Mouse (Mus musculus) neural tube, embryonic 11.5 days (tissue): ENCODE results near the gene Sppl3. TPM values are rescaled to one million over a fixed set of nuclear protein-coding genes. Genes with fewer than 3 reads are reported as not detected.

Source experiments
- ATAC-seq: fragments of 200-750 bp; cut with Nextera tagmentation; 2 replicates; pipeline ENCODE4 v1.8.0; 2017; ENCODE audit warnings: moderate number of reproducible peaks, mild to moderate bottlenecking, moderate TSS enrichment, moderate library complexity; ENCODE audit not compliant: insufficient read depth, low FRiP score, low TSS enrichment
- DNase-seq: peaks from one replicate; pipeline ENCODE4 v3.0.0-alpha.2; 2015; ENCODE audit warnings: low spot score
- H3K27ac ChIP-seq: fragments of 300-500 bp; sonication (generic); 2 replicates; pipeline ENCODE4 v1.5.1; 2014; ENCODE audit warnings: low read depth, mild to moderate bottlenecking, low read length
- H3K27me3 ChIP-seq: fragments of 300-500 bp; sonication (generic); 2 replicates; pipeline ENCODE4 v1.6.1; 2014; ENCODE audit warnings: mild to moderate bottlenecking, low read length, mixed read lengths; ENCODE audit not compliant: control insufficient read depth, insufficient read depth
- H3K36me3 ChIP-seq: fragments of 300-500 bp; sonication (generic); 2 replicates; pipeline ENCODE4 v1.6.1; 2014; ENCODE audit warnings: mild to moderate bottlenecking, low read length, moderate library complexity, mixed read lengths; ENCODE audit not compliant: control insufficient read depth, insufficient read depth
- H3K4me1 ChIP-seq: fragments of 300-500 bp; sonication (generic); 2 replicates; pipeline ENCODE4 v1.6.1; 2014; ENCODE audit warnings: low read length, mixed read lengths; ENCODE audit not compliant: control insufficient read depth, insufficient read depth
- H3K4me2 ChIP-seq: fragments of 300-500 bp; sonication (generic); 2 replicates; pipeline ENCODE4 v1.6.1; 2014; ENCODE audit warnings: low read depth, mild to moderate bottlenecking, moderate library complexity
- H3K4me3 ChIP-seq: fragments of 300-500 bp; sonication (generic); 2 replicates; pipeline ENCODE4 v1.5.1; 2014; ENCODE audit warnings: low read depth, low read length
- H3K9ac ChIP-seq: fragments of 300-500 bp; sonication (generic); 2 replicates; pipeline ENCODE4 v1.6.1; 2014; ENCODE audit warnings: mild to moderate bottlenecking, low read length
- H3K9me3 ChIP-seq: fragments of 300-500 bp; sonication (generic); 2 replicates; pipeline ENCODE4 v1.6.1; 2016; ENCODE audit warnings: low read length; ENCODE audit not compliant: control insufficient read depth
- WGBS: fragments of 180-500 bp; shearing (Covaris S2); extraction: QIAGEN DNeasy Blood & Tissue Kit; methylation state at CpG from one replicate; pipeline ENCODE4 v1.1.7; 2014; 5-methylcytosine and 5-hydroxymethylcytosine counted together
- polyA plus RNA-seq: library from polyadenylated mRNA; unstranded; fragments of >200 nt; fragmentation: Nextera tagmentation; extraction: Ambion mirVana; gene quantifications from 2 replicates; pipeline ENCODE4 v1.2.1, GENCODE M21; 2014

Gene Sppl3
- polyA plus RNA-seq, 1 experiment from 2014 or later = 45.1 TPM

DNA sequence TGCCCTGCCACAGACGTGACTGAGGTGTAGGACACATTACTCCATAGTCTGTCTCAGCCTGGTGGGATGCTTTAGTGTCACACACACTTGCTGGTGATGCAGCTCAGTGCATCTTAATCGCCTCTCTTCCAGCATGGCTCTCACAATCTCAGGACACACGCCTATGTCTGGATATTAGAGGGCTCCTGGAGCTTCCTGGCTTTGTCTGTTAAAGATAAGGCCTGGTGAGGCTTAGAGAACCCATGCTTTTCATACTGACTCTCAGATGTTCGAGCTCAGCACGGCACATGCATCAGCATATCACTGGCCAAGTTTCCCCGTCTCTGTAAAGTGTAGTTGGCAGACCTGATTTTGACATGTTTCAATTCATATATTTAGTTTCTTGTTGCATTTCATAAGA, 44.5 kb downstream of the Sppl3 start:
- no peaks in the 10 kb centered on the region for H3K36me3 ChIP-seq
- no peak overlapping the region for H3K4me2 ChIP-seq
- WGBS = 82% methylated on average over 6 of the region's 6 CpGs
- H3K9me3 ChIP-seq = no peaks in the 10 kb centered on the region
- H3K4me3 ChIP-seq = no peak overlapping the region
- ATAC-seq = no peak
- DNase-seq = no peak
- no peak overlapping the region for H3K27ac ChIP-seq
- H3K27me3 ChIP-seq = no peaks in the 10 kb centered on the region
- peaks cover 4% of the 10 kb centered on the region; the same call in 1 of the 2 replicates for H3K4me1 ChIP-seq
- H3K9ac ChIP-seq = no peak overlapping the region

DNA sequence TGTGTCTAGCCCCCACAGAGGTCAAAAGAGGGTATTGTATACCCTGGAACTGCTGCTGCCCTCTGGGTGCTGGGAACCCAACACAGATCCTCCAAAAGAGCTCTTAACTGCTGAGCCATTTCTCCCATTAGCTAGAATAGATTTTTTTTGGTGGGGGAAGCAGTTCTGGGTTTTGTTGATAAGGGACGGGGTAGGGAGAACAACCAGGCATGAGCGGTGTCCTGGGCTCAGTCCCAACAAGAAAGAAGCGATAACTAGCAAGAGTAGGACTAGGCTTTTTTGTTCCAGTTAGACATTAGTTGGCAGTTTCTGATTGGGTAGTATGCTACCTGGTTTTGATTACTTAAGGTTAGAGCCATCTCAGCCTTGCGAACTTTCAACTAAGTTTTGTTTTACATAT, 46.2 kb downstream of the Sppl3 start:
- Histone ChIP-seq H3K27ac (no peak overlapping the region), H3K4me1 (peaks cover 4% of the 10 kb centered on the region; the same call in 1 of the 2 replicates), H3K9ac (no peak overlapping the region), H3K4me3 (no peak overlapping the region), H3K36me3 (no peaks in the 10 kb centered on the region), H3K4me2 (no peak overlapping the region), H3K27me3 (no peaks in the 10 kb centered on the region), H3K9me3 (no peaks in the 10 kb centered on the region)
- ATAC-seq (no peak), DNase-seq (no peak)
- WGBS = 95% methylated on average over 4 of the region's 4 CpGs

DNA sequence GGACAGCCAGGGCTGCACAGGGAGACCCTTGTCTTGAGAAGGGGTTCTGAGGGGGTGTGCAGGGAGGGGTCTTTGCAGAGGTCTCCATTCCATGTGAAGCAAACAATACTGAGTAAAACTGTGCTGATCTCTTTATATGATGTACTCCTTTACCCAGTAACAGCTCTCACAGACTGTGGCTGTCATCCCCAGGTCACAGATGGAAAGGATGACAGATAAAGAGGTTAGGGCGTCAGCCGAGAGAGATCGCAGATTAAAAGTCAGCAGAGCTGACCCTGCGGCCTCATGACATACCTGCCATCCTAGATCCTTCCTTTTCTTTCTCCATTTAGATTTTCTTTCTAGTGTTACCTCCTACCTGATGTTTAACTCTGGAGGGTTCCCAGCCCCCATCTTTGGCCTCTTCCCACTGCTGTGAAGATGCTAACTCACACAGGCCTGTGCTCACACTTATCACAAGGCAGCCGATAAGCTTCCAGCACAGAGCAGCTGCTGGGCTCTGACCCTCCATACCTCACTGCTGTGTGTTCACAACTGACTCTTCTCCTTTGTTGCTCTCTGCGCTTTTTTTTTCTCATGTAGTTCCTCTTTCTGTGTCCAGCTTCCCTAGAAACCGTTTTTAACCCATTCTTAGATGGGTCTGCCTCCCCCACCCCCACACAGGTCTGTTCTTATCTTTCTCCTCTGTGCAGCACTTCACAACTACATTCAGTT, 47.8 kb downstream of the Sppl3 start:
- 94% methylated on average over 7 of the region's 7 CpGs for WGBS
- Histone ChIP-seq H3K27me3 (no peaks in the 10 kb centered on the region), H3K36me3 (no peaks in the 10 kb centered on the region), H3K4me3 (no peak overlapping the region), H3K4me2 (no peak overlapping the region), H3K9me3 (no peaks in the 10 kb centered on the region), H3K4me1 (no peaks in the 10 kb centered on the region), H3K27ac (no peak overlapping the region), H3K9ac (no peak overlapping the region)
- DNase-seq (no peak), ATAC-seq (no peak)

DNA sequence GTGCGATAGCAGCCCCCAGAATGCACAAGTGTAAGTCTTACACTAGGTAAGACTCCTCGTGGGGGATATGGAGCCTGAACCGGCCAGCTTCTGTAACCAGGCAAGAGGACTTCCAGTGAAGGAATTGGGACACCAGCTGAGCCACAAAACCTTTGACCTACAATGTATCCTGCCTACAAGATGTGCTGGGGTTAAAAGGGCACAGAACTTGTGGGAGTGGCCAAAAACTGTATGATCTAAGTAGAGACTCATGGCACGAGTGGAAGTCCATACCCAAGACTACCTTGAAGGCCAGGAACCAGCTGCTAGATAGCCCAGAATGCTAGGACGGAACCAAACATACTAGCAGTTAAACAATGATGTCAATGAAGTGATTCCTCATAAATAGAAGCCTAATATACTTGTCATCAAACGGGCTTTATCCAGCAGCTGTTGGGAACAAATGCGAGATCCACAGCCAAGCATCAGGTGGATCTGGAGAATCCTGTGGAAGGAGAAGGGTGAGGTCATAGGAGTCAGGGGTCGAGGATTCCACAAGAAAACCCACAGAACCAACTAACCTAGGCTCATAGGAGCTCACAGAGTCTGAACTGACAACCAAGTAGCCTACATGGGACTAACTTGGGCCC, 49.2 kb downstream of the Sppl3 start:
- Histone ChIP-seq H3K36me3 (no peaks in the 10 kb centered on the region), H3K9me3 (no peaks in the 10 kb centered on the region), H3K4me1 (no peaks in the 10 kb centered on the region), H3K4me3 (no peak overlapping the region), H3K27me3 (no peaks in the 10 kb centered on the region), H3K27ac (no peak overlapping the region), H3K4me2 (no peak overlapping the region), H3K9ac (no peak overlapping the region)
- 84% methylated on average over 8 of the region's 8 CpGs for WGBS
- no peak for ATAC-seq
- no peak for DNase-seq

DNA sequence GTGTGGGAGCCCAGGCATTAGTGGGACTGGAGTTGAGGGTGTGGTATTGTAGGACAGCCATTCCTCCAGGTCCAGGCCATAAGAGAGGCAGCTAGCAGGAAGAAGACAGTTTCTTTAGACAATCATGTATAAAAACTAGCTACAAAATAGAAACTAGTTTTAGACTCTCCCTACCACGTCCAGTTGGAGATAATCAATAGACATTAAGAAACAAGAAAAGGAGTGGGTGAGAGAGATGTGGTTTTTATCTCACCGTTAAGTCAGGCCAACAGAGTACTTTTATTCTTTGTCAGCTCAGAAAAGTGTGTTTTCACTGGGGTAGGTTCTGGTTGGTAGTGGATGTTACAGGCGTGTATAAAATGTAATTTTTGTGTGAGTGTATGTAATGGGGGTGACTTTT, 50.0 kb downstream of the Sppl3 start:
- DNase-seq (no peak), ATAC-seq (no peak)
- no peaks in the 10 kb centered on the region for H3K4me1 ChIP-seq
- H3K4me2 ChIP-seq = no peak overlapping the region
- no peak overlapping the region for H3K4me3 ChIP-seq
- no peak overlapping the region for H3K9ac ChIP-seq
- WGBS = 91% methylated on average over 3 of the region's 3 CpGs
- no peaks in the 10 kb centered on the region for H3K27me3 ChIP-seq
- H3K27ac ChIP-seq = no peak overlapping the region
- H3K36me3 ChIP-seq = no peaks in the 10 kb centered on the region
- no peaks in the 10 kb centered on the region for H3K9me3 ChIP-seq

DNA sequence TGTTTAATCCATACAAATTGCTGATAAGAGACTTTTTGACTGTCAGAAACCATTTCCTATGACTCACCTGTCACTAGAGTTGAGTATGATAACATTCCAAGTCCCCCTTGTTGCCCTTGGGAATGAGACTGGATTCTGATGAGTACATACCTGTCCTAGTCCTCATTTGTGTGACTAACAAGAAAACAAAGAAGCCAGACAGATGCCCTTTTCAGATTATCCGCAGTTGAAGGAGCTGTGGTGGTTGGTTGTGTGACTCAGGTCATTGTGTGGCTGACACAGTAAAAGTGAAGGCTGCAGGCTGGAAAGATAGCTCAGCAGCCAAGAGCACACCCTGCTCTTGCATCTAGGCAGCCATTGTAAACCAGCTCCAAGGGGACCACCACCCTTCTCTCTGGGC, 51.6 kb downstream of the Sppl3 start:
- DNase-seq = no peak
- Histone ChIP-seq H3K4me2 (no peak overlapping the region), H3K27ac (no peak overlapping the region), H3K36me3 (no peaks in the 10 kb centered on the region), H3K27me3 (no peaks in the 10 kb centered on the region), H3K9ac (no peak overlapping the region), H3K4me3 (no peak overlapping the region), H3K9me3 (no peaks in the 10 kb centered on the region), H3K4me1 (no peaks in the 10 kb centered on the region)
- ATAC-seq = no peak
- 88% methylated on average over 1 of the region's 1 CpGs for WGBS

DNA sequence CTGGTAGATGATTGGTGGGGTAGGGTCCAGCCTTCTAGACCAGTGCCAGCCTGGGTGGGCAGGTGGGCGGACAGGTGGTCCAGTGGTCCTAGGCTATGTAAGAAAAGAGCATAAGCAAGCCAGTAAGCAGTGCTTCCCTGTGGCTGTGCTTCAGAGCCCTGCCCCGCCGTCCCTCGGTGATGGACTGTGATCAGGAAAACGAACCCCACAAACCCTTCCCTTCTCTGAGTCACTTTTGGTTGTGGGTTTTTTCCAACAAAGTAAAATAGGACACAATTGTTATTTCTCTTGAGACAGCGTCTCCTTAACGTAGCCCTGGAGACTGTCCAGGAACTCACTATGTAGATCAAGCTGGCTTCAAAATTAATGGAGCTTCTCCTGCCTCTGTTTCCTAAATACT, 52.5 kb downstream of the Sppl3 start:
- no peak for DNase-seq
- Histone ChIP-seq H3K4me1 (no peaks in the 10 kb centered on the region), H3K27me3 (no peaks in the 10 kb centered on the region), H3K9ac (no peak overlapping the region), H3K4me2 (no peak overlapping the region), H3K9me3 (no peaks in the 10 kb centered on the region), H3K36me3 (no peaks in the 10 kb centered on the region), H3K27ac (no peak overlapping the region), H3K4me3 (no peak overlapping the region)
- ATAC-seq = no peak
- 96% methylated on average over 7 of the region's 7 CpGs for WGBS

DNA sequence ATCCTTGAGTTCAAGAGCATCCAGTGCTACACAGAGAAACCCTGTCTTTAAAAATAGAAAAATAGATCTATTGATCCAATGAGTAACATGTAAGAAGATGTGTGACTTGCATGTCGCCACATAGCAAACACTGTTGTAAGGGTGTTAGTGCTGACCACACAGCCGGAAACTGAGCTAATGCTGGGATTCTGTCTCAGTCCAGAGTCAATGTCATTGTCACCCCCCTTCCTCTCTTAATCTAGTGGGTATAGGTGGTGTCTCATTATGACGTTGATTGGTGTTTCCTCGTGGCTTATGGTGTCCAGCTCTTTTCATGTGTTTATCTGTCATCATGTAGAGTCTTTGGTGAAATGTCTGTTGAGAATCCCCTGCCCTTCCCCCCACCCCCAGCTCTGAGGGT, 55.3 kb downstream of the Sppl3 start:
- WGBS = 87% methylated on average over 4 of the region's 4 CpGs
- H3K4me2 ChIP-seq = no peak overlapping the region
- H3K4me1 ChIP-seq = no peaks in the 10 kb centered on the region
- no peaks in the 10 kb centered on the region for H3K27me3 ChIP-seq
- ATAC-seq = no peak
- no peaks in the 10 kb centered on the region for H3K36me3 ChIP-seq
- no peak for DNase-seq
- H3K9ac ChIP-seq = no peak overlapping the region
- no peaks in the 10 kb centered on the region for H3K9me3 ChIP-seq
- H3K4me3 ChIP-seq = no peak overlapping the region
- no peak overlapping the region for H3K27ac ChIP-seq
